ENCODE assay signal across 8 mouse cellular contexts in the genomic region with DNA sequence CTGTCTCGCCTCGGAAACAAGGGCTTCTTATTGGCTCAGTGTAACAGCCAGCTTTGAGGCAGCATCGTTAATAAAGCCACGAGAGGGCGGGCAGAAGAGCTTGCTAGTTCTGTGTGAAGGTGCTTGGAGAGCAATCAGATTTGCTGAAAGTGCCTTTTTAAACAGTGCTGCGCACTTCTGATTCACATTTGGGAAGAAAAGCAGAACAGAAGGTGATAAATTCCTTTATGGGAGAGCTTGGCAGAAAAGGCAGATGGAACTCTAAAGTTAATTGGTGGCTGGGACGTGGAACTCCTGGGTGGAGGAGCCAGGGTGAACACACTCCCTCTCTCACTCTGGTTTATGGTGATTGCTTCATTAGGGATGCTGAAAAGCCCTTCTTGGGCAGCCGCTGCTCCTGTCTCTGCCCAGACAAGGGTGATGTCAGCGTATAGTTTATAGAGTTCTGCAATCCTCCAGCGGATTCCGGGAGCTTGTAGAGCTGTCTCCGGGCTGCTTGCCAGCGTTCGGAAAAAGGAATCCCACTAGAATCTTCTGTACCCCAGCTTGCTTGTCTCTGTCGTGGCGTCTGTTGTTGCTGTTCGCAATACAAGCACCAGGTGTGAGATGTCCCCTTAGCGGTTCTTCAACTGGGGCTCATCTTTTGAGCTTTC.
DNase-seq lines count a peak whose midpoint lies in the region; ATAC-seq lines count a peak whose summit lies in the region.

No protein-coding gene starts in this region.

- intact Hi-C loops in heart, postnatal 10 days (cut with DNase I) = no loop called here

- peaks cover 5% of the 10 kb centered on the region; the same call in 1 of the 2 replicates for H3K4me1 ChIP-seq in forebrain, embryonic 14.5 days (ENCODE audit: control insufficient read depth, insufficient read depth, low read length)
- H3K4me1 ChIP-seq in midbrain, embryonic 16.5 days (ENCODE audit: control insufficient read depth, insufficient read depth, low read length) = peaks cover 7% of the 10 kb centered on the region; the same call in 1 of the 2 replicates

- no peaks in the 10 kb centered on the region for H3K36me3 ChIP-seq in forebrain, embryonic 14.5 days (ENCODE audit: control insufficient read depth, insufficient read depth, low read length)
- no peaks in the 10 kb centered on the region for H3K36me3 ChIP-seq in midbrain, embryonic 16.5 days (ENCODE audit: control insufficient read depth, insufficient read depth, low read length)

- peak overlapping the region; percentile 1; the same call in 1 of the 2 replicates for H3K9ac ChIP-seq in forebrain, embryonic 14.5 days (ENCODE audit: low read length)
- no peak overlapping the region for H3K9ac ChIP-seq in midbrain, embryonic 16.5 days (ENCODE audit: low read depth, low read length)

- no peaks in the 10 kb centered on the region for H3K9me3 ChIP-seq in forebrain, embryonic 14.5 days (replicated peaks; ENCODE audit: control insufficient read depth, low read length)
- H3K9me3 ChIP-seq in midbrain, embryonic 16.5 days (replicated peaks; ENCODE audit: control insufficient read depth, low read length, poor library complexity, severe bottlenecking) = no peaks in the 10 kb centered on the region

- H3K27me3 ChIP-seq in forebrain, embryonic 14.5 days (replicated peaks; ENCODE audit: control insufficient read depth, insufficient read depth, low read length) = no peaks in the 10 kb centered on the region
- no peaks in the 10 kb centered on the region; the same call in 1 of the 2 replicates for H3K27me3 ChIP-seq in midbrain, embryonic 16.5 days (ENCODE audit: control insufficient read depth, insufficient read depth, low read depth, low read length)

- H3K4me2 ChIP-seq in forebrain, embryonic 14.5 days (ENCODE audit: low read length) = peak overlapping the region; percentile 30
- peak overlapping the region; percentile 42 for H3K4me2 ChIP-seq in midbrain, embryonic 16.5 days (ENCODE audit: low read length)

- ATAC-seq in forebrain, embryonic 14.5 days = peak; percentile 96
- ATAC-seq in midbrain, embryonic 16.5 days = peak; percentile 86

- WGBS in forebrain, embryonic 14.5 days = 15% methylated on average over 18 of the region's 18 CpGs
- WGBS in midbrain, embryonic 16.5 days = 46% methylated on average over 18 of the region's 18 CpGs

- no peak overlapping the region for H3K4me3 ChIP-seq in forebrain, embryonic 14.5 days (ENCODE audit: low read depth, low read length)
- peak overlapping the region; percentile 2 for H3K4me3 ChIP-seq in midbrain, embryonic 16.5 days (ENCODE audit: low read depth, low read length)

- H3K27ac ChIP-seq in forebrain, embryonic 14.5 days (ENCODE audit: low read depth, low read length) = peak overlapping the region; percentile 61; the same call in 1 of the 2 replicates
- 0 out of 2 replicates have a peak overlapping the region, but pooled peaks have one; percentile 26 for H3K27ac ChIP-seq in midbrain, embryonic 16.5 days (ENCODE audit: low read length)

- peak; percentile 12 for DNase-seq in kidney, adult 18-20 months
- DNase-seq in kidney, adult 9 months = no peak
- peak; percentile 92 for DNase-seq in forebrain, embryonic 14.5 days (ENCODE audit: low spot score)
- peak; percentile 66 to 76 for DNase-seq in heart, postnatal 10 days
- DNase-seq in left cerebral cortex, adult 11 months (ENCODE audit: low spot score) = peak; percentile 16
- peak; percentile 76 to 85 for DNase-seq in urinary bladder, postnatal 4 days (ENCODE audit: low spot score in 2 of 2)
- DNase-seq in thymus, postnatal 36 days = no peak

Comparison
In these comparisons a context has a peak if more than half of its experiments do, and no peak if none do; other contexts are left out.
1. DNase-seq: peak in kidney, adult 18-20 months (single experiment), forebrain, embryonic 14.5 days (single experiment), heart, postnatal 10 days (2 of 2), left cerebral cortex, adult 11 months (single experiment) and urinary bladder, postnatal 4 days (2 of 2); none in kidney, adult 9 months (single experiment) and thymus, postnatal 36 days (0 of 2).